Mouse (Mus musculus): ENCODE results near the gene Dgat2. TPM values are rescaled to one million over a fixed set of nuclear protein-coding genes. Genes with fewer than 3 reads are reported as not detected.

The Dgat2 gene
- polyA plus RNA-seq, 1 experiment, result 100 TPM

DNA sequence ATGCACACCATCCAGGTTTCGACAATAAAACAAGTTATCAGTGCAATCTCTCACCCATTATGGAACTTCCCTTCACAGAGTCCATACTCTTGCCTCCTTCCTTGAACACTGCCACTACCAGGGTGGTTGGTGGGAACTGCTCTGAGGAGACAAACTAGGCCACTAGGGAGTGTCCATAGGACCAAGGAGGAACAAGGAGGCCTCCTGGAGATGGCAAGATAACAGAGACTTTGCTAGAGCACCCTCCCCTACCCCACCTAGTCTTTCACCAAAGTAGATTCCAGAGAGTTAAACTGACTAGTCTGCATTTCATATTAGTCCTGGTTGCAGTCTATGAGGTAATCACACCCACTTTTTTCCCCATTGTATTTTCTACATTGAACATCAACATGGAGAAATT is 2.4 kb downstream of the Dgat2 start:
- DNase-seq, result no peak
- 79% methylated on average over 1 of the region's 1 CpGs for WGBS
- Histone ChIP-seq H3K4me3 (replicated peaks; ENCODE audit: extremely low read depth, low read depth, low read length) (no peak overlapping the region), H3K4me1 (ENCODE audit: control insufficient read depth, insufficient read depth, low read length) (no peaks in the 10 kb centered on the region; the same call in 1 of the 2 replicates)
- TF ChIP-seq POLR2A (IDR thresholded peaks at IDR 0.05; ENCODE audit: borderline replicate concordance, extremely low read depth, low read depth, low read length) (no peak), CTCF (IDR thresholded peaks at IDR 0.05; ENCODE audit: insufficient read depth, low read length) (no peak)

DNA sequence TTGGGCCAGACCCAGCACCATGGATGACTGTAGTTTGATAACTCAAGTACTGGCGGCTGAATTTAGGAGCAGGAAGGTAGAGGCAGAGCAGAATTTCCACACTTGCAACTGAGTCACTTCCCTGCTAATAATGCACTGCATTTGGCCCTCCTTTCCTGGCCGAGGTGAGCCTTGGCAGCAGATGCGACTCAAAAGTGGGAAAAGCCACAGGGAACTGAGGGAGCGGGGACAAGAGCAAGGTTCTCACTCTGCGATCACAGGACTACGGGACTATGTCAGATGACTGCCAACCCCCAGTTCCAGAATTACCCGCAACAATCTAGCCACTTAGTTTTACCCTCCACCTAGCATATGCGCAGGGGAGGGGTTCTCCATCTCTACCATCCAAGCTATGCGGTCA is 3.2 kb downstream of the Dgat2 start:
- WGBS, result 88% methylated on average over 9 of the region's 9 CpGs
- Histone ChIP-seq H3K4me3 (replicated peaks; ENCODE audit: extremely low read depth, low read depth, low read length) (no peak overlapping the region), H3K4me1 (ENCODE audit: control insufficient read depth, insufficient read depth, low read length) (no peaks in the 10 kb centered on the region; the same call in 1 of the 2 replicates)
- no peak for DNase-seq
- TF ChIP-seq CTCF (IDR thresholded peaks at IDR 0.05; ENCODE audit: insufficient read depth, low read length), result no peak
- no peak for TF ChIP-seq POLR2A (IDR thresholded peaks at IDR 0.05; ENCODE audit: borderline replicate concordance, extremely low read depth, low read depth, low read length)

DNA sequence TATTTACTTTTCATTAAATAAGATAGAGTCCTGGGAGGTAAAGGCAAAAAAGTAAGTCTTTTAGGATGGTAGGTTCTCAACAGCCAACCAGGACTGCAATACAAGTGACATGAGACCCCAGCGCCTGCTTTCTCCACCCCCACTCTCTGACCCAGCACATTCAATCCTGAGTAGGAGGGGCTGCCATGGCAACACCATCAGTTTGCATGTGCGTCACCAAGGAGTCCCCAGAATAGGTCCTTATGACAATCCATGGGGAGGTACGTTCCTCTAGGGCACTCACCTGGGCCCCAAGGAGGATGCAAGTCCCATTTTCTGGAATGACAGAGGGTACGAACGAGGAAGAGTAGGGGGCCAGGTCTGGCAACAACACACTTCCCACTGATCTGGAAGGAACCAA is 5.1 kb downstream of the Dgat2 start:
- H3K4me3 ChIP-seq (replicated peaks; ENCODE audit: extremely low read depth, low read depth, low read length), result no peak overlapping the region
- no peaks in the 10 kb centered on the region for H3K4me1 ChIP-seq (ENCODE audit: control insufficient read depth, insufficient read depth, low read length)
- WGBS, result 85% methylated on average over 5 of the region's 5 CpGs
- no peak for DNase-seq
- TF ChIP-seq CTCF (IDR thresholded peaks at IDR 0.05; ENCODE audit: insufficient read depth, low read length) (no peak), POLR2A (IDR thresholded peaks at IDR 0.05; ENCODE audit: borderline replicate concordance, extremely low read depth, low read depth, low read length) (no peak)

DNA sequence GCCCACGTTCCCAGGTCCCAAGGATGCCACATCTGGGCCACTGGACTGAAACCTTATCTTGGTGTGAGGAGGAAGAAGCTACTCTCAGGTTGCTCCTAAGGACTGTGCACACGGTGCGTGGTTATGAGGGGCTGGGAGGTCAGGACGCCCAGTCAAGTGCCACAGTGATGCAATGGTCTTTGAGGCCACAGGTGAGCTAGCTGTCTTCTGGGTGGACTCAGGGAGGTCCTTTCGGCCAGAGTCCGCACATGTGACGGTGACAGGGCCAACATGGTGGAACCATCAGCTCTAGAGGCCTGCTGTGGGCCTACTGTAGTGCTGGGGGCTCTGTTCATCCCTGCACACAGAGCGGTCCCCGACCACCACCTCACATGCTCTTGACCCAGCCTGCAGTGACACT is 6.9 kb downstream of the Dgat2 start:
- 90% methylated on average over 9 of the region's 9 CpGs for whole genome bisulfite sequencing
- Histone ChIP-seq H3K4me1 (ENCODE audit: control insufficient read depth, insufficient read depth, low read length) (no peaks in the 10 kb centered on the region), H3K4me3 (replicated peaks; ENCODE audit: extremely low read depth, low read depth, low read length) (no peak overlapping the region)
- TF ChIP-seq POLR2A (IDR thresholded peaks at IDR 0.05; ENCODE audit: borderline replicate concordance, extremely low read depth, low read depth, low read length), result no peak
- TF ChIP-seq CTCF (IDR thresholded peaks at IDR 0.05; ENCODE audit: insufficient read depth, low read length), result no peak
- no peak for DNase-seq

DNA sequence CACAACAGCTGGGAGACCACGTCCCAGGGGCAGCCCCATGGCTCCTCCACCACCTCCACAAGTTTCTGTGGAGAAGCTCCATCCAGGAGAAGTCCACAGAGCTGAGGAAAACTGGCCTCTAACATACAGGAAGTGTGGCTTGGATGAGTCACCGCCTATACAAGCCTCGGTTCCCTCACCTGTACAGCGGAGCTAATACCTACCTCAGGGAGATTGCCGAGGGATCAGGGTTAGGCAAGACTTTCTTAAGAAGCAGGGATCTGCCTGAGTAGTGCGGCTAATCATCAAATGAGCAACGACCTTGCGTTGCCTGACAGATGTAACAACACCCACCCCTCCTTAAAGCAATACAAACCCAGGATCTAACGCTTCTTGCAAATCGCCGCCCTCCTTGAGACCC is 7.4 kb downstream of the Dgat2 start:
- no peaks in the 10 kb centered on the region for H3K4me1 ChIP-seq (ENCODE audit: control insufficient read depth, insufficient read depth, low read length)
- H3K4me3 ChIP-seq (replicated peaks; ENCODE audit: extremely low read depth, low read depth, low read length), result no peak overlapping the region
- DNase-seq, result no peak
- TF ChIP-seq CTCF (IDR thresholded peaks at IDR 0.05; ENCODE audit: insufficient read depth, low read length) (no peak), POLR2A (IDR thresholded peaks at IDR 0.05; ENCODE audit: borderline replicate concordance, extremely low read depth, low read depth, low read length) (no peak)
- WGBS, result 73% methylated on average over 11 of the region's 11 CpGs

DNA sequence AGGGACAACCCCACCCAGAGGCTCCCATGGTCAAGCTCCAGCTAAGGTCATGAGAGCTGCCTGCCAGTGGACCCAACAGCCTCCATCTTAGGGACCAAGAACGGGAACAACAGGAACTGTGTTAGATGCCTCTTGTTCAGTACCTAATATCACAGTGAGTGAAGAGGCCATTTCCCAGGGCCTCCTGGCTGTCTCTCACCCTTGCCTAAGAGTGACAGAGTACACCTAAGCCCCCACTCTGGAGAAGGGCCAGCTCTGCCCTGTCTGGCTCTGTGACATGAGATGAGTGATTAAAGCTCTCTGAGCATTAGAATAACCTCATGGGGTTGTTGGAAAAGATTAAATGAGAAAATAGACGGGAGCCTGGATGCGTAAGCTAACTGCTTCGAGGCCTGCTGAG is 8.5 kb downstream of the Dgat2 start:
- 87% methylated on average over 4 of the region's 4 CpGs for WGBS
- no peak for TF ChIP-seq POLR2A (IDR thresholded peaks at IDR 0.05; ENCODE audit: borderline replicate concordance, extremely low read depth, low read depth, low read length)
- no peak for TF ChIP-seq CTCF (IDR thresholded peaks at IDR 0.05; ENCODE audit: insufficient read depth, low read length)
- Histone ChIP-seq H3K4me1 (ENCODE audit: control insufficient read depth, insufficient read depth, low read length) (no peaks in the 10 kb centered on the region), H3K4me3 (replicated peaks; ENCODE audit: extremely low read depth, low read depth, low read length) (no peak overlapping the region)
- DNase-seq, result no peak

DNA sequence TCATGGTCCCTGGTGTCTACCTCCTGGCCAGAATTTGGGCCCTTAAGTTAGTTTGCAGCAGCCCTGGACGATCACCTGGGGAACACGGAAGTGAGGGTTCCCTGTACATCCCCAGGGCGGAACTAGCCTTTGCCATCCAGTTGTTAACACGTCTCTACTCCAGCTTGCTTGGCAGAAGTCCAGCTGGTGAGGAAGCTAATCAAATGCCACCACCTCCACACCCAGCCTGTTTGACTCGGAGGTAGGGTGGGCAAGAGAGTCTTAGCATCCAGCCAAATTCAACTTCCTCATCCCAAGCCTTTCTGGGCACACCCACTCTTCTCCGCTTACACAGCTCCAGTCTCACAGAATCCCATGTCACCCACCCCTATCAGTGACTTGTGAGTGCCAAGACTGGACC is 9.6 kb downstream of the Dgat2 start:
- H3K4me1 ChIP-seq (ENCODE audit: control insufficient read depth, insufficient read depth, low read length), result no peaks in the 10 kb centered on the region
- no peak for DNase-seq
- WGBS, result 43% methylated on average over 6 of the region's 6 CpGs
- TF ChIP-seq POLR2A (IDR thresholded peaks at IDR 0.05; ENCODE audit: borderline replicate concordance, extremely low read depth, low read depth, low read length) (no peak), CTCF (IDR thresholded peaks at IDR 0.05; ENCODE audit: insufficient read depth, low read length) (no peak)
- H3K4me3 ChIP-seq (replicated peaks; ENCODE audit: extremely low read depth, low read depth, low read length), result no peak overlapping the region

DNA sequence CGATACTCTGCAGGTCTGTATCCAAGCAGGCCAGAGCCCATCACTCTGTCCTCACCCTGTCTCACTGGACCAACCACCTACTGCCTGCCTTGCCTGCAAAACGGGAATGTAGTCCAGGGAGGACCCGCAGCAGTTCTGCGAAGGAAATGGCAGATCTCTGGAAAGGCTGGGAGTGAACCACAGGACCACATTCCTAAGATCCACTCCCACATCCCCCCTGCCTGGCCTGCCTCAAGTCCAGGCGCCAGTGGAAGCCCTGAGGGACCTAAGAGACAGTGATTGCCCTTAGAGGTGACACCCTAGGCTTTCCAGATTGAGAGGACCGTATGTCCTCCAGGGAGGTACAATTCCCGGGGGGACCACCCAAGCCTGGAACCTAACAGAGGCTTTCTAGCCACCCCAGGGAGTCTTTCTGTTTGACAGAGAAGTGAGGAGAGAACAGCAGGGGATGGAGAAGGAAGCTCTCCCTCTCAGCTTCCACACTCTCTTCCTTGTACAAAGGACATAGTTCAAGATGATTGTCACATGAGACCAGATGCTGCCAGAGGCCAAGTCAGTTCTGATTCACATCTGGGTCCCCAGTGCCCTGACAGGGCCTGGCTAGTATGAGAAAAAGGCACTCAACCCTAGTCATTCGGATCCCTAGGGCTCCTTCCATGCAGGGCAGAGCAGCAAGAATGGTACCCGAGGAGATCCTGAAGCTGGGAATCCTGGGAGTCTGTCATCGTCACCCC is 10.6 kb downstream of the Dgat2 start:
- no peak overlapping the region for H3K4me3 ChIP-seq (replicated peaks; ENCODE audit: extremely low read depth, low read depth, low read length)
- no peaks in the 10 kb centered on the region for H3K4me1 ChIP-seq (ENCODE audit: control insufficient read depth, insufficient read depth, low read length)
- no peak for DNase-seq
- TF ChIP-seq CTCF (IDR thresholded peaks at IDR 0.05; ENCODE audit: insufficient read depth, low read length) (no peak), POLR2A (IDR thresholded peaks at IDR 0.05; ENCODE audit: borderline replicate concordance, extremely low read depth, low read depth, low read length) (no peak)
- 67% methylated on average over 10 of the region's 10 CpGs for WGBS

DNA sequence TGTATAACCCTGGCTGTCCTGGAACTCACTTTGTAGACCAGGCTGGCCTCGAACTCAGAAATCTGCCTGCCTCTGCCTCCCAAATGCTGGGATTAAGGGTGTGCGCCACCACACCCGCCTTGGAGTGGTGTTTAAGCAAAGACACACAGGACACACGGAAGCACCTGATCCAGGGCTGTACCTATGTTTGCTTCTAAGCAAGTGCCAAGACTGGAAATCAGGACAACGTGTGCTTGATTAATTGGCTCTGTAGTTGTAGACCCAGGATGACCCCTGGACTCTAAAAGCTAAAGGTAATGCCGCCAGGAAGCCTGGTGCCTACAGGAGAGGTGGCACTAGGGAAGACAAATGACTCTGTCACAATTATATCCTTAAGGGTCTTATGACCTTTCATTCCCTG is 12.0 kb downstream of the Dgat2 start:
- Histone ChIP-seq H3K4me3 (replicated peaks; ENCODE audit: extremely low read depth, low read depth, low read length) (no peak overlapping the region), H3K4me1 (ENCODE audit: control insufficient read depth, insufficient read depth, low read length) (no peaks in the 10 kb centered on the region)
- 87% methylated on average over 6 of the region's 6 CpGs for WGBS
- no peak for TF ChIP-seq CTCF (IDR thresholded peaks at IDR 0.05; ENCODE audit: insufficient read depth, low read length)
- DNase-seq, result no peak

DNA sequence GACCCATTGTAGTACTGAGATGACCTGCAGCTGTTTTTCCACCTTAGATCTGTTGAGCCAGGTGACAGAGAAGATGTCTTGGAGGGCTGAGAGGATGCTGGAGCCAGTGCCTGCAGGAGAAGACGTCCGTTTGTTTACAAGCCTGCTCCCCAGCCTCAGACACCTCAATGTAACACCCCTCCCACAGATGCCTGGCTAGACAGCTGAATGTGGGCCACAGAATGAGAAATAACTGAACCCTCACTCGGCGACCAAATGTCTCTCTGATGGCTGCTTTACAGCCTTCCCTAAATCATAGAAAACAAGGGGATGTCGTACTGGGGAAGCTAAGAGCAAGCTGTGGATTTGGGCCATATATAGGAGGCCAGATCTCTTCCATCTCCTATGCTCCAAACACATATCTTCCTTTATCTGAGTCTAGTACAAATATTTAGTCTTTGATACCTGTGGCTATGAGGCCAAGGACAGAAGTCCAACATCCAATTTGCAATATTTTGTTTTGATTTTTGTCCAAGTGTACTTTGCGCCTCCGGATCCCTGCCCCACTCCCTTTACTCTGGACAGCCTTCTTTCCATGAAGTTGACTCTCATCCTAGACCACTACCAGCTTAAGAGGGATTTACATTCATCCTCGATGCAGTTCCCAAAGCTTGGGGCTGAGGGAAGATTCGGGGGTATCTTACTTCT is 12.7 kb downstream of the Dgat2 start:
- 82% methylated on average over 9 of the region's 9 CpGs for WGBS
- no peak for TF ChIP-seq POLR2A (IDR thresholded peaks at IDR 0.05; ENCODE audit: borderline replicate concordance, extremely low read depth, low read depth, low read length)
- no peak for TF ChIP-seq CTCF (IDR thresholded peaks at IDR 0.05; ENCODE audit: insufficient read depth, low read length)
- no peak overlapping the region for H3K4me3 ChIP-seq (replicated peaks; ENCODE audit: extremely low read depth, low read depth, low read length)
- H3K4me1 ChIP-seq (ENCODE audit: control insufficient read depth, insufficient read depth, low read length), result no peaks in the 10 kb centered on the region
- no peak for DNase-seq

All from lung, adult 2 months (tissue).